Mouse (Mus musculus) brown adipose tissue, adult 24 weeks (tissue): ENCODE measurements at regions not wholly inside any gene's neighbourhood (a gene's known extent, or its start where the extent isn't known, plus 50 kb on each side); places are given as distances from the start of the nearest gene placed in this dataset.

ENCODE experiments used
- H3K27ac ChIP-seq: fragments of 200-500 bp; replicated peaks from 2 replicates; pipeline ENCODE4 v1.5.1; 2012; ENCODE audit warnings: low read depth, mild to moderate bottlenecking, low read length
- H3K4me1 ChIP-seq: fragments of 200-500 bp; 2 replicates; pipeline ENCODE4 v1.6.1; 2012; ENCODE audit warnings: low read length, mixed read lengths; ENCODE audit not compliant: control insufficient read depth, insufficient read depth, insufficient read length
- H3K4me3 ChIP-seq: fragments of 200-500 bp; 2 replicates; pipeline ENCODE4 v1.5.1; 2012; ENCODE audit warnings: low read depth, mild to moderate bottlenecking, low read length, moderate library complexity; ENCODE audit not compliant: insufficient read depth

DNA sequence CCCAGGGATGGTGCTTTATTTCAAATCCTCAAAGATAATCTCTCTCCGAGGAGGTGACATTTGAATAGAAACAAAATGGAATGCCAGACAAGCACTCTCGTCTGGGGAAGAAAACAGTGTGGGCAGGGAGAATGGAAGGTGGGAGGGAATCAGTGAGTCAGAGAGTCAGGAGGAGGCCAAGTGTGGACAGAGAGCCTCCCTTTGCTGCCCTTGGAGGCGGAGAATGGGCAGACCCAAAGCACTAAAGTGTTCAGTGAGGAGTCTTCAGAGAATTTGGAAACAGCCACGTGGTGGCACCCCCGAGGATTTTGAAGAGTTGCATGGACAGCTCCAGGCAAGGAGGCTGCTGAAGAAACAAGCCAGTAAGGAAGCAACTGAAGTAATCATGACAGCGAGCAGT is 367.2 kb downstream of the Pdcd6ip start:
- Histone ChIP-seq H3K4me3 (no peak overlapping the region), H3K4me1 (no peaks in the 10 kb centered on the region)

DNA sequence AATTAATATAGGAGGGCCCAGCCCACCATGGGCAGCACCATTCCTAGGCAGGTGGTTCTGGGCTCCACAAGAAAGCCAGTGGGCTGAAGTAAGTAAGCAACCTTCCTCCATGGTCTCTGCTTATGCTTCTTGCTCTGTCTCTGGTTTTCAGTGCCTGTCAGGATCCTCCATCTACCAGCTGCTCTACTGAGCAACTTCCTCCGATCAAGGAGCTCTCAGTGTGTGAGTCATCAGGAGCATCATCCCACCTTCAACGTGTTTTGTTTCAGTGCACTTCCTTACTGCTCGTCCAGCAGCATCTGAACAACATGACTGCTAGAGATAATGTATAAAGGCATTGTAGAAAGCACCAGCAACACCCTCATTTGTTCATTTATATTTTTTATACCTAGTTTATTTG is 368.0 kb downstream of the Pdcd6ip start:
- no peaks in the 10 kb centered on the region for H3K4me1 ChIP-seq
- no peak overlapping the region for H3K27ac ChIP-seq
- no peak overlapping the region for H3K4me3 ChIP-seq

More for the DNA sequence above, 367.2 kb downstream of the Pdcd6ip start:
- H3K27ac ChIP-seq = no peak overlapping the region

- Histone ChIP-seq H3K4me1 (no peaks in the 10 kb centered on the region), H3K27ac (no peak overlapping the region), H3K4me3 (no peak overlapping the region)
These were observed 383.6 kb downstream of the Pdcd6ip start for GRCm38 (mm10) chr9:113324489-113324888.

DNA sequence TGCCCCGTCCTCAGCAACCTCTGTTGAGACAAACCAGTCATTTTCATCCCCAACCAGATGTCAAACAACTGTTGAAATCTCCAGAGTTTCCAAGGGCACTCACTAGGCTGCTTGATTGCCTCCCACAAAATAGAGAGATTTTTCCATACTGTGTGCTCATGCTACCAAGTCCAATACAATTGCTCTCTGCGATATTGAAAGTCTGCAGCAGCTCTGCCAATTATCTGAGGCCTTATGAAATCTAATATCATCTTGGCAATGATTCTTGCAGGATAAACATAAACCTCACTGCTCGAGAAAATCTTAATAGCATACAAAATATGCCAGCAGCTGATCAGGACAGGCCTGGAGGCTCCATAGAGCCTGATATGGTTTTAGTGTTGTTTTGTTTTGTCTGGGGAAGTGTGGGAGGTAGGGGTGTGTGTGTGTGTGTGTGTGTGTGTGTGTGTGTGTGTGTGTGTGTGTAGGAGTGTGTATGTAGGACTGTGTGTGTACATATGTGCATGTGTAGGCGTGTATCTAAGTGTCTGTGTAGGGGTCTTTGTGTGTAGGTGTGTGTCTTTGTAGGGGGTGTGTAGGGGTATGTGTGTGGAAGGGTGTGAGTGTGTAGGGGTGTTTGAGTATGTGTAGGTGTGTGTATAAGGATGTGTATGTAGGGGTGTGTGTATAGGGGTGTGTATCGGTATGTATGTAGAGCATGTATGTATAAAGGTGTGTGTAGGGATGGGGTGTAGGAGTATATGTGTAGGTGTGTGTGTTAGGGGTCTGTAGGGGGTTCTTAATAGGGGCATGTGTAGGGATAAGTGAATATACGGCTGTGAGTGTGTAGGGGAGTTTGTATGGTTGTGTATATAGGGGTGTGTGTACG is 398.1 kb downstream of the Pdcd6ip start:
- Histone ChIP-seq H3K4me1 (no peaks in the 10 kb centered on the region), H3K27ac (no peak overlapping the region), H3K4me3 (no peak overlapping the region)

DNA sequence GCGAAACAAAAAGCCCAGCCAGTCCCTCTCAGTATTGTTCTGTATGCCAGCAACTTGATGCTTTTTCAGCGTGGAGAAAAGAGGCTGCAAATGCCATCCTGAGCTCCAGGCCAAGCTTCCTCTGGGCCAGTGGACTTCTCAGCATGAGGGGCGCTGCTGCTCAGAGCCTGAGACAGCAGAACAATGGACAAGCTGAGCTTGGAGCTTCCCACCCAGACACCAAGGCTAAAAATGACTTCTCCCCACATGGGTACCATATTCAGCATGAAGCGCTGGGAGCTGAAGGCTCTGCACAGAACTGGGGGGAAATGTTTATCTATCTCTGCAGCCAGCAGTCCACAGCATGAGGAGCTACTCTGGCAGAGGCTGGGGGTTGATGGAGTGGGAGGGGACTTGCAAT is 402.3 kb downstream of the Pdcd6ip start:
- Histone ChIP-seq H3K4me3 (no peak overlapping the region), H3K27ac (no peak overlapping the region), H3K4me1 (no peaks in the 10 kb centered on the region)

DNA sequence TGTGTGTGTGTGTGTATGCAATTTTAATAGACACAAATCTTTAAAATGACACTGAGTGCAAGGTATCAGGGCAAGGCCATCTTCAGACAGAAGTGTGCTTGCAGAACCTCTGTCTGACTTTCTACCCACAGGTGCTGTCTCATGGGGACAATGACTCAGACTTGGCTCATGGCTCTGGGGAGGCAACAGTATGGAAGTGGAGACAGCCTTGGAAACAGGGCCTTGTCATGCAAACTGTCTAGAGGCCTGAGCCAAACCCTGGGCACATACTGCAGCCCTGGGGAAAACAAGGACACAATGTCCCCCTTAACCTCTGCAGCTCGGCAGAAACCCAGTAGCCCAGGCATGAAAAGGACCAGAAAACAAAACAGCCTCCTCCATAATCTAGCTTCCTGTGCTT is 405.6 kb downstream of the Pdcd6ip start:
- Histone ChIP-seq H3K4me1 (no peaks in the 10 kb centered on the region), H3K27ac (no peak overlapping the region), H3K4me3 (no peak overlapping the region)

GRCm38 (mm10) chr9:113300846-113301245 is 407.2 kb downstream of the Pdcd6ip start:
- no peak overlapping the region for H3K27ac ChIP-seq
- H3K4me3 ChIP-seq = no peak overlapping the region
- H3K4me1 ChIP-seq = no peaks in the 10 kb centered on the region

GRCm38 (mm10) chr9:113299900-113300299 is 408.2 kb downstream of the Pdcd6ip start:
- H3K27ac ChIP-seq = no peak overlapping the region

DNA sequence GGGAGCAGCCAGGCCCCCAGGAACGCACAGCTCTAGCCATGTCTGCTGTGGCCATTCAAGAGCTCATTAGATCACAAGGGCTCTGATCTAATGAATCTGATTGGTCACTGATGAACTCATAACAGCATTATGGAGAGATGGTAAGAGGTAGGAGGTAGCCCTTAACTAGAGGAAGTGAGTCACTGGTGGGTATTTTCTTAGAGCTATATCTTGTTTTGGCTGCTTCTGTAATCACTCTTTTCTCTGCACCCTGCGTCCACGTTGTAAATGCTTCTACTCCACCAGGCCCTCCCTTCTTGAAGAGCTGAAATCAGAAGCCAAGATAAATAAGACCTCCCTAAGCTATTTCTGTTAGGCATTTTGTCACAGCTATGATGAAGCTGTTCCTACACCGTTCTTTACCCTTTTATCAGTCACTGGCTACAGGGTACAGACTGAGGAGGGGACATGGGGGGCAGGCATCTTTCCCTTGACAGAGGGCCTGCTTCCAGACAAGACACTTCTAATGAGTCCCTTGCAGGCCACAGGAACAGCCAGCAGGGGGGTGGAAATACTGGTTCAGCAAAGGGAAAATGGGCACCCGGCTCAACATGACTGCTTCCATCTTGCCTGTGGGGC is 412.1 kb downstream of the Pdcd6ip start:
- no peak overlapping the region for H3K4me3 ChIP-seq
- no peaks in the 10 kb centered on the region for H3K4me1 ChIP-seq
- H3K27ac ChIP-seq = no peak overlapping the region

More at GRCm38 (mm10) chr9:113299900-113300299, 408.2 kb downstream of the Pdcd6ip start:
- H3K4me3 ChIP-seq = no peak overlapping the region
- H3K4me1 ChIP-seq = no peaks in the 10 kb centered on the region

GRCm38 (mm10) chr9:113287397-113287796 is 420.7 kb downstream of the Pdcd6ip start:
- H3K4me1 ChIP-seq = no peaks in the 10 kb centered on the region
- H3K27ac ChIP-seq = no peak overlapping the region
- H3K4me3 ChIP-seq = no peak overlapping the region

- Histone ChIP-seq H3K4me1 (no peaks in the 10 kb centered on the region), H3K4me3 (no peak overlapping the region), H3K27ac (no peak overlapping the region)
These were observed 424.8 kb downstream of the Pdcd6ip start for GRCm38 (mm10) chr9:113283244-113283643.

DNA sequence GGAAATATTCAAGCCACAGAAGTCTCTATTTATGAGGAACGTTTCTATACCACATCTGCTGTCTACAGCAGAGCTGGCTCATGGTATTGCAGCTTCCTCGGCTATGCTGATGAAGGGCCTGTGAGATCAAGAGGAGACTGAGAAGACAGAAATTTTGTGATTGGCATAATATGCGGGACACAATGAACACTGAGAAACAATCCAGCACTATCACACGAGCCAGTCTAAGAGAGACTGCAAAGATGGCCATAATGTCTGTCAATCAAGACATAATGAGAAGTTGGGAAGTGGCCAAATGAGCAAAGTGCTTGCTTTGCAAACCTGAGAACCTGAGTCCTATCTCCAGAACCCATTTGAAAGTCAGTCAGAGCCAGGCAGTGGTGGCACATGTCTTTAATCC is 437.5 kb downstream of the Pdcd6ip start:
- H3K4me1 ChIP-seq = no peaks in the 10 kb centered on the region
- H3K4me3 ChIP-seq = no peak overlapping the region
- H3K27ac ChIP-seq = no peak overlapping the region

DNA sequence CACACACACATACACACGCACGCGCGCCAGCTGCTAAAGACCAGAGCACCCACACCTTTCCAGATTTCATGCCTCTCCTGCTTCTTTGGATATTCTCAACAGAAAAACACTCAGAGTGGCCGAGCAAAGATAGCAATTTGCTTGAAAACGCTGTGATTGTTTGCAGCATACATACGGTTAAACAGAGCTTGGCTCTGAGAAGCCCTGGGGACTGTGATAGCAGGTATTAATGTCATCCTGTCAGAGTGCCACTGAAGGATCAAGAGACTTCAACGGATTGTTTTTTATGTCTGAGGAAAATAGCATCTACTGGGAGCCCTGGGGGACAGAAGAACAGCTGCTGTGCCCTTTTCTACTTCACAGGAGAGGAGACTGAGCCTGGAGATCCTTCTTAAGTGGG is 440.4 kb downstream of the Pdcd6ip start:
- no peaks in the 10 kb centered on the region for H3K4me1 ChIP-seq
- H3K27ac ChIP-seq = no peak overlapping the region
- H3K4me3 ChIP-seq = no peak overlapping the region

DNA sequence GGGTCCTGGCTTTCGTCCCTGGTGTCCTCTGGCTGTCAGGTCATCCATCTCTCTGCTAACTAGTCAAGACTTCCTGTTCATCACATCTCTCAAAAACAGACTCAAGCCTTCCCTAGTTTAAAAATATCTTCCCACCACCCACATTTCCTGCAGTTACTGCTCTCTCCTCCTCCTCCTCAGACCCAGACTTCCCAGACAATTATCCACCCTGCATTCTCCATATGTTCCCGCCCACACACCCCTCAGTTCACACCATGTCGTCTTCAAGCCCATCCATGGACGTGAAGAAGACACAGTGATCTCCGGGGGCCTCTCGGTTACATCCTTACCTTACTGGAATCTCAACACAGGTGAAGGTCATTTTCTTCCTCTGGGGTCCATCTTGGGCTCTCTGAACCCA is 444.4 kb downstream of the Pdcd6ip start:
- Histone ChIP-seq H3K27ac (no peak overlapping the region), H3K4me1 (no peaks in the 10 kb centered on the region), H3K4me3 (no peak overlapping the region)

DNA sequence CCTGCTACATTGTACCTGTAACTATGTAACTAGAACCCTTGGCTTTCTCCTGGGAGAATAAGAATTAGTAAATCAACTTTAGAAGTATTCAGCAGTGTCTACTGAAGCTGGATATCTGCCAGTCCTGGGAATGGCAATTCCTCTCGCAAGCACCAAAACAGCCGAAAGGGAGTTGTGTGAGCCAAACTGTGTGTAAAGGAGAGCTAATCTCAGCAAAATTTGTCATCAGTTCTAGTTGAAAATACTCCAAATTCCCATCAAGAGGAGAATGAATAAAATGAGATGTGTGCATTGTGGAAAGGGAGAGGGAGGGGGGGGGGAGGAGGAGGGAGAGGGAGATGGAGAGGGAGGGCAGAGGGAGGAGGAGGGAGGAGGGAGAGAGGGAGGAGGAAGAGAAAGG is 447.8 kb downstream of the Pdcd6ip start:
- Histone ChIP-seq H3K4me1 (no peaks in the 10 kb centered on the region), H3K4me3 (no peak overlapping the region), H3K27ac (no peak overlapping the region)

DNA sequence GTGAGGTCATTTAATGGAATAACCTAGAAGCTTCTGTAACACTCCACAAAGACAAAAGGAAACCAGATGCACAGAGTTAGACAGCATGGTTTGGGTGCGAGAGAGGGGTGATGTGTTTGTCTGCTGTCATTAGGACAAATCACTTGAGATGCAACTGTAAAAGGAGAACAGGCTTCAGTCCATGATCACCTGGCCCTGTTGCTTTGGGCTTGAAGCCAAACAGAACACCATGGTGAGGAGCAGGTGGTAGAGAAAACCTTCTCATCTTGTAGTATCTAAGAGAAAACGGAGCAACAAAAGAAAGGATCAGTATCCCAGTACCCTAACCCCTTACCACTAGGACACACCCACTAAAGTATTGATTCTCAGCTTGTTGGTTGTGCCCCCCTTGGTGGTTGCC is 449.5 kb downstream of the Pdcd6ip start:
- no peak overlapping the region for H3K27ac ChIP-seq
- no peaks in the 10 kb centered on the region for H3K4me1 ChIP-seq
- H3K4me3 ChIP-seq = no peak overlapping the region
